Mouse (Mus musculus): ENCODE measurements around the gene Wdr92.

GRCm38 (mm10) chr11:17221126-17221525, 39.2 kb downstream of the Wdr92 start:
- TF ChIP-seq EP300 (IDR thresholded peaks at IDR 0.05; ENCODE audit: insufficient read depth, low read depth, low read length) = no peak
- TF ChIP-seq CTCF (IDR thresholded peaks at IDR 0.05; ENCODE audit: low read depth, low read length) = no peak
